Mouse (Mus musculus): ENCODE data around the gene Wdr20. TPM values are rescaled to one million over a fixed set of nuclear protein-coding genes. Genes with fewer than 3 reads are reported as not detected.
"Not testable (repeated sequence)": the region's sequence is repeated elsewhere in the genome, so short reads cannot be mapped to it uniquely, and the experiment has no call there.

Gene Wdr20
- total RNA-seq, 1 experiment from 2014 or later: 59.0 TPM

DNA sequence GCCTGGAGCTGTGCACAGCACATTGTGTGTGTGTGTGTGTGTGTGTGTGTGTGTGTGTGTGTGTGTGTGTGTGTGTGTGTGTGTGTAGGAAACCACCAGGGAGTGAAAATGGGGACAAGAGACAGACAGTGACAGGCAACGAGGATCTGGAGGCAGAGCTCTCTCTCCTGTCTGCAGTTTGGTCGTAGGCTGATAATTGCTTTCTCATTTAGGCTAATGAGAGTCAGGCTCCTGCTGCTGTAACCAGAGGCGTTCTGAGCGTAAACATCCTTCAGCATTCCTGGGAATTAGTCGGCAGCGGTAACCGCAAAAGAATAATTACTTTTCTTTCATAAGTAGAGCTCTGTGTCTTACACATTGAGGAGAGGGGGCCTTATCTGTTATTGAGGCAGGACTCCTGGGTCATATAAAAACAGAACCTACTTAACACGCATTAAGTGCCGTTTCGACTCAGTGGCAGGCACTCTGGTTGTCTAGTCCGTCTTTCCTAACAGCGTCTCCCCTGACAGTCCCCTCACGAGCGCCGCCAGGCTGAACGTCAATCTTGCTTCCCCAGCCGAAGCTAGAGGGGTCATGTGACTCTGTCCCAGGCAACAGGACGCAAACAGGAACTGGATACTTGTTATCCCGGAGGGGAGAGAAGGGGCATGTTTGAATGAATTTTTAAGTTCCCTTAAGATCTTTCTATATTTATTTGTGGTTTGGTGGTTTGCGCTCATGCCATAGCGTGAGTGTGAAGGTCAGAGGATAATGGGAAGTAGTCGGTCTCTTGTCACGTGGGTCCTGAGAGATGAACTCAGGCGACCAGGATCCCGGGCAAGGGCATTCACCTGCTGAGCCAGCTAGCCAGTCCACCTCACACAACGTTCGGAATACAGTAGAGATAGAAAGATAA, 31.2 kb upstream of the Wdr20 start:
- peak; percentile 38; the same call in 1 of the 2 replicates for ATAC-seq (ENCODE audit: extremely low read depth, insufficient number of reproducible peaks, low FRiP score, poor library complexity, severe bottlenecking)

DNA sequence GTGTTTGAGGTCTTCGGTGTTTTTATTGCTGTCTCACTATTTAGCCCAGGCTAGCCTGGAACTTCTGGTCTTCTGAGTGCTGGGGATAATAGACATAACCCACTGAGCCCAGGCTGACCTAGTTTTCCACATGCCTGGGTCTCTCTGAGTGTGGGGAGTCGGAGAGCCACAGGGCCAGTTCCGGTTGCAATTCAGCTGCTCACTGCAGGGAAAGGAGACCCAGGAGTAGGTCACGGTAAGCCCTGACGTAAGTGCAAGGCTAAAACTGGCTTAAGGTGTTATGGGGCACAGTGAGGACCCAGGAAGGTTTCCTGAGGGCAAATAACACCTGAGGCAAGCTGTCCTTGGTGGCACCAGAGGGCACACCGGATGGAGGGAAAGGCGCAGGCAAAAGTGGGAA, 30.3 kb upstream of the Wdr20 start:
- no peak for ATAC-seq (ENCODE audit: extremely low read depth, insufficient number of reproducible peaks, low FRiP score, poor library complexity, severe bottlenecking)

DNA sequence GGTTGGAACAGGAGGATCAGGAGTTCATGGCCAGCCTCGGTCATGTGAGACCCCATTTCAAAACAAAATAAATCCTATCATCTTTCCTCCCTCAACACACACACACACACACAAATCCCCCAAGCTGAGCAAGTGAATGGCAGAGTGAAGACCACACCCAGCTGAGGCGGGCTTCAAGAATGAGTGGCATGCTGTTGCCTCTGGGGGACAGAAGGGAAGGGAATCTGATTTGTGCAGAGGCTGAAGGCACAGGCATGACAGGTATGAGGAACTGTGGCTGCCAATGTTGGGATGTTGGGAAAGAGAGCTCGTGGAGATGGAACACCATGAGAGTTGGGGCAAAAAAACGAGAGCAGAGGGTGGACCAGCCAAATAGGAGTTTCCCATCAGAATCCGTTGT, 26.5 kb upstream of the Wdr20 start:
- no peak for ATAC-seq (ENCODE audit: extremely low read depth, insufficient number of reproducible peaks, low FRiP score, poor library complexity, severe bottlenecking)

DNA sequence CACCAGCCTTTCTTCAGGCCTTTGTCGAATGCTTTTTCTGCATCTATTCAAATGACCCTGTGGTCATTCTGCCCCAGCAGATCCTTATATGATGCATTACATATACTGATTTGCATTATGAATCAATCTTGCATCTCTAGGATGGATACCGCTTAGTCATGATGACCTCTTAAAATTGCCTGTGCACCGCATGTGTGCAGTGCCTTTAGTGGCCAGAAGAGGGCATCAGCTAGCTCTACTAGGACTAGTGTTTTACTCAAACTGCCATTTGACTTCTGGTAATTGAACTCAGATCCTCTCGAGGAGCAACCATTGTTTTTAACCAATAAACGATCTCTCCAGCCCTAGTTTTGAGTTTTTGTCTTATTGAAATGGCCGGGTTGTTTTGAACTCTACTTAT, 24.0 kb upstream of the Wdr20 start:
- ATAC-seq (ENCODE audit: extremely low read depth, insufficient number of reproducible peaks, low FRiP score, poor library complexity, severe bottlenecking): no peak

DNA sequence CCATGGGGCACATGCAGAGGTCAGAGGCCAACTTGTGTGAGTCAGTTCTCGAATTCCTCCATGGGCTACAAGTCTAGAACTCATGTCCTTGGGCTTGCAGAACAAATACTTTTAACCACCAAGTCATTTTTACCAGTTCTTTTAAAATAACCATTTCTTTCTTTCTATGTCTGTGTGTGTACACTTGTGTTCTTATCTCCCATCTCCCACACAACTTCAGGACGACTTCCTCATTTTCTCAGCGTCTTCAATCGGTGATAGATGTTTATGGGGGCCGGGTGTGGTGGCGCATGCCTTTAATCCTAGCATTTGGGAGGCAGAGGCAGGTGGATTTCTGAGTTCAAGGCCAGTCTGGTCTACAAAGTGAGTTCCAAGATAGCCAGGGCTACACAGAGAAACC, 23.5 kb upstream of the Wdr20 start:
- ATAC-seq (ENCODE audit: extremely low read depth, insufficient number of reproducible peaks, low FRiP score, poor library complexity, severe bottlenecking): no peak

DNA sequence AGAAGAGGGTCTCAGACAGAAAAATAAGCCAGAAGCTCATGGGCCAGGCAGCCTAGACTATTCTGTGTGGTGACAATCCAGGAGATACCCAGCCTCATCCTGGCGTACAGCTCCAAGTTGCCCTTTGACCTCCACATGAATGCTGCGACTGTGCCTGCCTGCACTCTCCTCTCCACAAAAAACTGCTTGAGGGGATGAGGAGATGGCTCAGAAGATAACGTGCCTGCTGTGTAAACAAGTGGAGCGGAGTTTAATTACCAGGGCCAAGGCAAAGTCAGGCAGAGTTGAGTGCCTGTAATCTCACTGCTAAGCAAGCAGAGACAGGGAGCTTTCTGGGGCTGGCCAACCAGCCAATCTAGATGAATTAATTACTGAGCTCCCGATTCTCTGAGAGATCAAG, 21.7 kb upstream of the Wdr20 start:
- ATAC-seq (ENCODE audit: extremely low read depth, insufficient number of reproducible peaks, low FRiP score, poor library complexity, severe bottlenecking): no peak

DNA sequence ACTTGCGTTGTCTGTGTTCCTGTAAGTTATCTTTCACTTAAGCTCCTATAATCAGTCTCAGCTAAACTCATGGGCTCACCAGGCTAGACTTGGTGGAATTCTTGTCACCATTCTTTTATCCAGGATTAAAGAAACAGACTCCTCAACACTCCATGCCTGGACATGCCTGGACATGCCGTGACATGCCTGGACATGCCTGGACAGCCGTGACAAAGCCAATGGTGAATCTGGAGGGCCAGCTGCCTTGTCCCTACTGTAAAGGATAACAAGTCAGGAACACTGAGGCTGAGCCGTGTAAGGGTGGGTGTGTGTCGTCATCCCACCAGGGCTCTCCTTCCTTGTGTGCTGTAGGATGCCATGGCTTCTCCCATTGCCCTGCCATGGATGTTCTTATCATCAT, 12.7 kb upstream of the Wdr20 start:
- ATAC-seq (ENCODE audit: extremely low read depth, insufficient number of reproducible peaks, low FRiP score, poor library complexity, severe bottlenecking): no peak

DNA sequence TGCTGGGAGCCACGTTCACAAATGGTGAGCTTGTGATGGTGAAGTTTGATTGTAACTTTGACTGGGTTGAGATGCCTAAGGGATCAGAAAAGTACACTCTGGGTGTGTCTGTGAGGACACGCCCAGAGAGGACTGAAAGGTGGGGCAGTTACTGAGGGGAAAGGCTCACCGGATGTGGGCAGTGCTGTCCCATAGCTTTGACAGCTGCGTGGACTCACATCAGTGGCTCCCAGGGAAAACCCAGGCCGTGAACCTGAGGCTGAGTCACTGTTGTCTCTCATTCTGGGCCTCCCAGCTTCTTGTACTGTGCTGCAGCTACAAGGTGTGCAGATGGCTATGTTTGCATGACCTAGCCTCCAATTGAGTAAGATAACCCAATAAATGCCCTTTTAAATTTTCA, 12.3 kb upstream of the Wdr20 start:
- ATAC-seq (ENCODE audit: extremely low read depth, insufficient number of reproducible peaks, low FRiP score, poor library complexity, severe bottlenecking): no peak

DNA sequence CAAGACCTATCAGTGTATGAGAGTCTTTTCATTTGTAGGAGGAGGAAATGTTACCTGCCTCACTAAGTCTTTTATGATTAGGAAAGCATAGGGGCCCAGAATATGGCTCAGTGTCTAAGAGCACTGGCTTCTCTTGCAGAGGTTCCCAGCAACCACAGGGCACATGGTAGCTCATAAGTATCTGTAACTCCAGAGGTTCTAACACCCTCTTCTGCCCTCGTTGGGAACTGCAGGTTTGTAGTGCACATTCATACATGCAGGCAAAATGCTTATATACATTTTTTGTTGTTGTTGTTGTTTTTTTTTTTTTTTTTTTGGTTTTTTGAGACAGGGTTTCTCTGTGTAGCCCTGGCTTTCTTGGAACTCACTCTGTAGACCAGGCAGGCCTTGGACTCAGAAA, 11.3 kb upstream of the Wdr20 start:
- no peak for ATAC-seq (ENCODE audit: extremely low read depth, insufficient number of reproducible peaks, low FRiP score, poor library complexity, severe bottlenecking)

DNA sequence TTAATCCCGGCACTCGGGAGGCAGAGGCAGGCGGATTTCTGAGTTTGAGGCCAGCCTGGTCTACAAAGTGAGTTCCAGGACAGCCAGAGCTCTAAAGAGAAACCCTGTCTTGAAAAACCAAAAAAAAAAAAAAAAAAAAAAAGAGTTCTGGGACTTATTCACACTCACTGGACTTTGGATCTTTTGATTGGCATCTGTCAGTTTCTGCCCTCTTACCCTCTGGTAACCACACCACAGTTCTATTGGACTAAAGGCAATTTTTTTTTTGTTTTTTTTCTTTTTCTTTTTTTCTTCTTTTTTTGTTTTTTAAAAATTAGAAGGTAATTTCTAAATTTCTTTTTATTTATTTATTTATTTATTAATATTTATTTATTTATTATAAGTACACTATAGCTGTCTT, 4.5 kb upstream of the Wdr20 start:
- ATAC-seq (ENCODE audit: extremely low read depth, insufficient number of reproducible peaks, low FRiP score, poor library complexity, severe bottlenecking): not testable (repeated sequence)

DNA sequence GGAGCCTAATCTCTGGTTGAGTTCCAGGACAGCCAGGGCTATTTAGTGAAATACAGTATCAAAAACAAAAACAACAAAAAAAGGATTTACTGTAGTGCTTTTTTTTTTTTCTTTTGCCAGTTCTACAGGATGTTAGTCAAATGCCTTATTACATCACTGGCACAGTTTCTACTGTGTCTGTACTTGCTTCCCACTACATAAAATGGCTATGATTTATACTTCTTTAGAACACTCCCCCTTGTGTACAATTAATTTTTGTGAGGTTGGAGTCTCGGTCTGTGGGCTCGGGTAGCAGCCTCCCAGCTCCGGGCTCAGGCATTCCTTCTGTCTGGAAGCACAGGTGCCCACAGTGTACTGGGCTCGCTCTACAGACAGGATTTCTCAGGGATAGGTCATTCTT, 1.1 kb upstream of the Wdr20 start:
- no peak for ATAC-seq (ENCODE audit: extremely low read depth, insufficient number of reproducible peaks, low FRiP score, poor library complexity, severe bottlenecking)

DNA sequence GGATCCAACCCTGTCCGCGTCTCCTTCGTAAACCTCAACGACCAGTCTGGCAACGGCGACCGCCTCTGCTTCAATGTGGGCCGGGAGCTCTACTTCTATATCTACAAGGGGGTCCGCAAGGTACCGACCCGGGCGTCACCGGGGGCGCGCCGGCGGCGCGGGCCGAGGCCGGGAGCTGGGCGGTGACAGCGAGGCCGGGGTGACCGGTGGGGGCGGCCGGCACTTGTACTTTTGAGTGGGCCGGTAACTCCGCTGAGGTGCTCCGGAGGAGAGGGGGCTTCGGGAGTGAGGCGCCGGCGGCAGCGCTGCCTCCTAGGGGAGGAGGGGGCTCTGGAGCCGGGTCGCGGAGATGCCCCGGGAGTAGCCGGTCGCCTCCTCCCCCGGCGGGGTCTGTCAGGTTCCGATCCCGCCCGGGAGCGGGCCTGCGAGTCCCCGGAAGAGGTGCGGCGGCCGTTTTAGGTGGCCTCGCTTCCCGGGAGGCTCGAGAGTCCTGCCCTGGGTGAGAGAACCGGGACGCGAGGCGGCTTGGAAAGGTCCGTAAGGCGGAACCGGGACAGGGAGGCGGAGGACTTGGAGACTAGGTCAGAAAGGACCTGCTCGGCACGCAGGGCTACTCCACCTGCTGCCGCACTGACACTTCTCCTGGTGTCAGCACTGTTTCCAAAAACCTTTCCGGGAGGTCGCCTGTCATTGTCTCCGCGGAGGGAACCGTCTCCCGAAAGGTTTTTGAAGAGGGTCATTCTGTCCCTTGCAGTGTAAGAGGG, 596 bp downstream of the Wdr20 start:
- no peak for ATAC-seq (ENCODE audit: extremely low read depth, insufficient number of reproducible peaks, low FRiP score, poor library complexity, severe bottlenecking)

DNA sequence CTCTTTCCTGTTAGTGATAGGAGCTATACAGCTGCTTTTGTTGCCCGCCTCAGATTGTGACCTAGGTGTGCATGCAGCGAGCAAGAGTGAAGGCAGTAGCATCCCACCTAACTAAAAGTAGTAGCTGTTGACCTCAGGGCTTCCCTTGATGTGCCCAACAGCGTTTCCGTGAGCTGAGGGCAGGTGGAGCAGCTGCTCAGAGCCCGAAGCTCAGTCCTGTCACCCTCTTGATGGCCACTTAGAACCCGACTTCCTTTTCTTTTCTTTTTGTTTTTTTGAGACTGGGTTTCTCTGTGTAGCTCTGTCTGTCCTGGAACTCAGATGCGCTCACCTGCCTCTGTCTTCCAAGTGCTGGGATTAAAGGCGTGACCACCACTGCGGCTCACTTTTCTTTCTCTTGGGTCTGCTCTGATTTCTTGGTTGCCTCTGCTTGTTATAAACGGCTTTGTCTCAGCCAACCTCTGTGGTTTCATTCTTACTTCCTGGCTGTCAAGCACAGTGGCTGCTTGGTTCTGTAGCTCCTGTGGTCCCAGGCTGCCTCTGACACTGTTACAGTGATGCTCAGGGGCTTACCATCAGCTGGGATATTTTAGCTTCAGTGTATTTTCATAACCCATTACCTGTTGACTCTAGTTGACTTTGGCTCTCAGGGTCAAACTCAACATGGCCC, 13.2 kb downstream of the Wdr20 start:
- ATAC-seq (ENCODE audit: extremely low read depth, insufficient number of reproducible peaks, low FRiP score, poor library complexity, severe bottlenecking): 0 out of 2 replicates have a peak, but pooled peaks have one; percentile 23

DNA sequence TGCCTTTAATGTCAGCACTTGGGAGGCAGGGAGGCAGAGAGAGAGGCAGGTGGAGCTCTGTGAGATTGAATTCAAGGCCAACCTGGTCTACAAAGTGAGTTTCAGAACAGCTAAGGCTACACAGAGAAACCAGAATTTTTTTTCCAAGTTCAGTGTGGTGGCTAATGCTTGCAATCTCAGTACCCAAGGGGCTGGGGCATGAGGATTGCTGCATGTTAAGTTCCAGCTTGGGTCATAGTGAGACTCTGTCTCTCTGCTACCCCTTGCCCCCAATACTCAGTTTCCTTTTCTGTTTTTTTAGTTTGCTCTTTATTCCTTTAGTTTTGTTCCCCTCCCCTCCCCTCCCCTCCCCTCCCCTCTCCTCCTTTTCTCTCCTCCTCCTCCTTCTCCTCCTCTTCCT, 15.0 kb downstream of the Wdr20 start:
- ATAC-seq (ENCODE audit: extremely low read depth, insufficient number of reproducible peaks, low FRiP score, poor library complexity, severe bottlenecking): no peak

DNA sequence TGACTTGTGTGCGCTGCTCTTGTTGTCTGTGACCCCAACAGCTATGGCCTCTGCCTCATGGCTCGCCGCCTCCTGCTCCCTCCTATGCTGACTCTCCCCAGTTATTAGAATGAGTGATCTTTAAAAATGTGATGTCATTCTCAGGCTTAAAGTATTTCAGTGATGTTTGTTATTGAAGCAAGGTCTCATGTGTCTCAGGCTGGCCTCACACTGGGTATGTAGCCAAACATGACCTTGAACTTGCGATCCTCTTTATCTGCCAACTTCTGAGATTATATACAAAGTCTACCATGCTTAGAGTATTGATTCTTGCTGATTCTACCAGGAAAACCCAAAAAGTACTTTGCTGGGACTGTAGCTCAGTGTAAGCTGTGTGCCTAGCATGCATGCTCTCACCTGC, 16.2 kb downstream of the Wdr20 start:
- no peak for ATAC-seq (ENCODE audit: extremely low read depth, insufficient number of reproducible peaks, low FRiP score, poor library complexity, severe bottlenecking)

DNA sequence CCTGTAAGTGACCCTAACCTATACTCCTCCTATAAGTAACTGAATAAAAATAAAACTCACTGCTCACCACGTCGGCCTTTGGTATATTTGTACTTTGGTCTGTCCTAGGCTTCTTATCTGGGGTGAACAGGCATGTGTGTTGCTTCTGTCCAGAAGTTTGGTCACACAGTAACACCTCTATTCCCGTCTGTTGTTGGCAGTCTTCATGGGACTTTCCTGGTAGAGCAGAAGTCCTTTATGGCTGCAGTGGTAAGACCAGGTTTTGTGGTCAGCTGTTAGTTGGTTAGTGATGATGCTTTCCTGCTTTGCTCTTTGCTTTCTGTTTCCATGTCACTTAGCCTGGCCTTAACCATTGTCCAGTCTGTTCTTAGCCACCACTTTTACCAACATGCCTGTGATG, 19.4 kb downstream of the Wdr20 start:
- no peak for ATAC-seq (ENCODE audit: extremely low read depth, insufficient number of reproducible peaks, low FRiP score, poor library complexity, severe bottlenecking)

DNA sequence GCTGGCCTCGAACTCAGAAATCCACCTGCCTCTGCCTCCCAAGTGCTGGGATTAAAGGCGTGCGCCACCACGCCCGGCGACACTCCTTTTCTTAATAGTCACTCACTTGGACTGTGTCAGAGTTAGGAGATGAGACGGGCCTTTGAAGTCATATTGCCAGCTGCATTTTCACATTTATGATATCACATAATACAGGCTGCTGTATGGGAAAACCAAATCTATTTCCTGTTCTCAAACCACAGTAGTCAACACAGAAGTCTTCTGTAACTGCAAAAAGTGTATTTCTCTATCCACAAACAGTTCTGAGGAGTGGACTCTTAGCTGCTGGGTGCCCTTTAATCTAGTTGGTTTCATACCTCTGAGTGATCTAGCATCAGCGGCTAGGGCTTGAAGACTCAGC, 21.2 kb downstream of the Wdr20 start:
- ATAC-seq (ENCODE audit: extremely low read depth, insufficient number of reproducible peaks, low FRiP score, poor library complexity, severe bottlenecking): no peak

DNA sequence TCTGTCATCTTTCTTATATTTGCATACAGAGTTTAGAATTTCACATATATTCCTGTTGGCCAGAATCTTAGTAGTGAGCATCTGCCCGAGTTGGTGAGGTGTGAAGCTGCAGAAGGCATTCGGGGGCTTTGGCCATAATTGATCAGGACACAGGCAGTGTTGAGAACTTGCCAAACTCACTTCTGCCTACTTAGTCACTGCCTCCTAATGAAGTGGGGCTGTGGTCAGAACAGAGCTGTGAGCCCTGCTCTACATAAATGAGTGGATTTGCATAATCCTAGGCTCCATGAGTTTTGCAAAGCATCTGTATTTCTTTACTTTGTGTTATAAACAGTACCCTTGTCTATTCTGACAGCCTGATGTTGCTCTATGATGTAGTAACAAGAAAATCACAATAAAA, 24.6 kb downstream of the Wdr20 start:
- ATAC-seq (ENCODE audit: extremely low read depth, insufficient number of reproducible peaks, low FRiP score, poor library complexity, severe bottlenecking): no peak

DNA sequence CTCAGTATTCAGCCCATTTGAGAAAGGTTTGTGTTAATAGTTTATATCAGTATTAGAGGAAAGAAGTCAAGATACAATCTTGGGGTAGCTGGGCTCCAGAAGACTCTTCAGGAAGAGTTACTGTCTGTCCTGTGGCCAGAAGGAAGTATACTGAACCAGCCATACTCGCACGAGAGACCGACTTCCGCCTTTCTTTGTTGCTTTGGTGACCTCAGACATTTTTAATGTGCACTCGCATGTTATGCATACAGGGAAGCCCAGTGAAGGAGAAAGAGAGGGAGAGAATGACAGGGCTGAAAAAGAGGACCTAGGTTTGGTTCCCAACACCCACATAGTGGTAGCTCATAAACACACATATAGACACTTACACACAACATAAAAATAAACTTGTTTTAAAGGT, 26.8 kb downstream of the Wdr20 start:
- ATAC-seq (ENCODE audit: extremely low read depth, insufficient number of reproducible peaks, low FRiP score, poor library complexity, severe bottlenecking): peak; percentile 71

DNA sequence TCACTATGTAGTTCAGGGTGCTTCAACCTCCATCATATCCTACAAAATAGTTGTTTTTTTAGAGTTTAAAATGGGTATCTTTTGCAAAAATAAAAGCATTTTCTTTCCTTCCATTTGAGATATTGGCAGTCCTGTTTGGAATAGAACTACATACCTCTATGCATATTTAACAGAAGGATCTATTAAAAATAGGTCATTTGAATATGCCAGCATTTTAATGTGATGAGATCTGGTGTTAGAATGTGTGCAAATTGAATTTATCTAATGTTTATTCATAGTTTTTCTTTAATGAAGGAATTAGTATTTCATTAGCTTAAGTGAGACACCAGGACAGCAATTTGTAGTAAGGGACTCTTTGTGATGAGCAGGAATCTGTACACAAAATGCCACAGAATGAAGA, 30.8 kb downstream of the Wdr20 start:
- no peak for ATAC-seq (ENCODE audit: extremely low read depth, insufficient number of reproducible peaks, low FRiP score, poor library complexity, severe bottlenecking)
